Comparison of ENCODE assay signal across 9 mouse cellular contexts in the genomic region with DNA sequence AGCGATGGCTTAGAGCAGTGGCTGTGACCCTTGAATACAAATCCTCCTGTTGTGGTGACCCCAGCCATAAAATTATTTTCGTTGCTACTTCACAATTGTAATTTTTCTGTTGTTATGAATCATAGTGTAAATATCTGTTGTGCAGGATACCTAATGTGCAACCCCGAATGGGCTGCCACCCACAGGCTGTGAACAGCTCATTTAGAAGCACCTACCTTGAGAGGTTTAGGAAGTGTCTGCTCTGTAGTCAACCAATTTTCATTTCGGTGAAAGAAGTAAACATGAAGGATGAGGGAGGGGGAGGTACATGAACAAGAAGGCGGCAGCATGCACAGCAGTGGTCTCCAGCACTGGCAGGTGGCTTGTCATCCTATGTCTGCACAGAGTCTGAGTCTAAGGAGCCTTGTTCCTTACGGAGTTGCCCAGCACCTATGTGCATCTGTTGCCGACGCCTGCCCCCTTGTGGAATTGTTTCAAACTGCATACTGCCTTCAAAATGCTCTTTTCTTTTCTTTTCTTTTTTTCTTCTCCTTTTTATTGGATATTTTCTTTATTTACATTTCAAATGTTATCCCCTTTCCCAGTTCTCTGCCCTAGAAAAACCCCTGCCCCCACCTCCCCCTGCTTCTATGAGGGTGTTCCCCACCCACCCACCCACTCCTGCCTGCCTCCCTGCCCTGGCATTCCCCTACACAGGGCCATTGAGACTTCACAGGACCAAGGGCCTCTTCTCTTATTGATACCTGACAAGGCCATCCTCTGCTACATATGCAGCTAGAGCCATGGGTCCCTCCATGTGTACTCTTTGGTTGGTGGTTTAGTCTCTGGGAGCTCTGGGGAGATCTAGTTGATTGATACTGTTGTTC. TPM values are rescaled to one million over a fixed set of nuclear protein-coding genes. Genes with fewer than 3 reads are reported as not detected.
DNase-seq lines count a peak whose midpoint lies in the region; ATAC-seq lines count a peak whose summit lies in the region.
"Had no signal": no experiment of that assay in that cellular context is flagged by ENCODE, and none has a peak within 500 bp of the region (broad histone marks: within the 10 kb centered on the region; RNA-seq: fewer than 3 reads in every experiment).

No protein-coding gene starts in this region.

- H3K27ac ChIP-seq in intestine, embryonic 14.5 days (ENCODE audit: low read depth), result no peak overlapping the region
- no peak overlapping the region for H3K27ac ChIP-seq in intestine, embryonic 15.5 days
- no peak overlapping the region for H3K27ac ChIP-seq in midbrain, embryonic 14.5 days (replicated peaks; ENCODE audit: low read depth, low read length)
- no peak overlapping the region for H3K27ac ChIP-seq in stomach, embryonic 16.5 days (ENCODE audit: low read length)
- H3K27ac ChIP-seq: embryonic facial prominence, embryonic 13.5 days had no signal

- peak; percentile 74 for ATAC-seq in intestine, embryonic 14.5 days (replicated peaks; ENCODE audit: low FRiP score, low TSS enrichment, low read depth)
- no peak for ATAC-seq in intestine, embryonic 15.5 days
- ATAC-seq in hematopoietic stem cell, adult 5-6 weeks (replicated peaks in 1 of 2; ENCODE audit: insufficient read depth in 1 of 2, low FRiP score in 2 of 2, low TSS enrichment in 1 of 2, low read depth in 1 of 2, poor library complexity in 2 of 2, severe bottlenecking in 2 of 2), result peak; percentile 66 to 81; a peak in 3 of 4 replicates
- ATAC-seq in midbrain, embryonic 14.5 days (ENCODE audit: low FRiP score, low TSS enrichment), result peak; percentile 91
- ATAC-seq in stomach, embryonic 16.5 days (ENCODE audit: insufficient read depth, low FRiP score), result peak; percentile 73; the same call in 1 of the 2 replicates

- no peaks in the 10 kb centered on the region for H3K27me3 ChIP-seq in intestine, embryonic 14.5 days (replicated peaks; ENCODE audit: control insufficient read depth, insufficient read depth, low read length)
- H3K27me3 ChIP-seq in intestine, embryonic 15.5 days (replicated peaks), result no peaks in the 10 kb centered on the region
- H3K27me3 ChIP-seq in midbrain, embryonic 14.5 days (ENCODE audit: control insufficient read depth, insufficient read depth, low read length), result no peaks in the 10 kb centered on the region
- H3K27me3 ChIP-seq in stomach, embryonic 16.5 days (ENCODE audit: control insufficient read depth, insufficient read depth, low read length), result no peaks in the 10 kb centered on the region
- H3K27me3 ChIP-seq: embryonic facial prominence, embryonic 13.5 days had no signal

- H3K36me3 ChIP-seq in intestine, embryonic 14.5 days (ENCODE audit: control insufficient read depth, insufficient read depth, low read length), result no peaks in the 10 kb centered on the region
- H3K36me3 ChIP-seq in intestine, embryonic 15.5 days, result no peaks in the 10 kb centered on the region
- no peaks in the 10 kb centered on the region for H3K36me3 ChIP-seq in midbrain, embryonic 14.5 days (ENCODE audit: control insufficient read depth, insufficient read depth, low read length)
- H3K36me3 ChIP-seq in stomach, embryonic 16.5 days (ENCODE audit: control insufficient read depth, insufficient read depth, low read length), result no peaks in the 10 kb centered on the region
- H3K36me3 ChIP-seq: embryonic facial prominence, embryonic 13.5 days had no signal

- peak; percentile 84 for DNase-seq in intestine, embryonic 14.5 days (ENCODE audit: low spot score)
- peak; percentile 64 for DNase-seq in ZHBTc4 (ENCODE audit: low read depth, low spot score)
- peak; percentile 77 for DNase-seq in embryo, embryonic 10.5 days (ENCODE audit: low spot score)
- peak; percentile 67 to 81 for DNase-seq in left cerebral cortex, postnatal 14 days (ENCODE audit: low spot score in 2 of 2)
- DNase-seq in midbrain, embryonic 14.5 days, result peak; percentile 88

- H3K4me3 ChIP-seq in intestine, embryonic 14.5 days (ENCODE audit: low read depth, low read length), result no peak overlapping the region
- no peak overlapping the region for H3K4me3 ChIP-seq in intestine, embryonic 15.5 days (replicated peaks)
- H3K4me3 ChIP-seq in midbrain, embryonic 14.5 days (replicated peaks; ENCODE audit: low read depth, low read length), result no peak overlapping the region
- no peak overlapping the region for H3K4me3 ChIP-seq in stomach, embryonic 16.5 days (replicated peaks; ENCODE audit: low read length)
- H3K4me3 ChIP-seq: embryonic facial prominence, embryonic 13.5 days had no signal

- intact Hi-C loops in left cerebral cortex, postnatal 14 days (cut with DNase I), result loop anchor here (5.0 kb wide), 2 partner anchors 1122 to 1142 kb away; no protein-coding TSS in a partner anchor

- no peak overlapping the region for H3K9ac ChIP-seq in intestine, embryonic 14.5 days (ENCODE audit: low read length)
- H3K9ac ChIP-seq in intestine, embryonic 15.5 days, result no peak overlapping the region
- H3K9ac ChIP-seq in midbrain, embryonic 14.5 days (replicated peaks; ENCODE audit: low read length), result no peak overlapping the region
- no peak overlapping the region for H3K9ac ChIP-seq in stomach, embryonic 16.5 days (ENCODE audit: low read length)
- H3K9ac ChIP-seq: embryonic facial prominence, embryonic 13.5 days had no signal

- H3K9me3 ChIP-seq in intestine, embryonic 14.5 days (ENCODE audit: control insufficient read depth, low read length), result no peaks in the 10 kb centered on the region
- H3K9me3 ChIP-seq in intestine, embryonic 15.5 days, result no peaks in the 10 kb centered on the region
- no peaks in the 10 kb centered on the region for H3K9me3 ChIP-seq in midbrain, embryonic 14.5 days (ENCODE audit: control insufficient read depth, low read length)
- H3K9me3 ChIP-seq in stomach, embryonic 16.5 days (replicated peaks; ENCODE audit: control insufficient read depth, low read length), result no peaks in the 10 kb centered on the region
- H3K9me3 ChIP-seq: embryonic facial prominence, embryonic 13.5 days had no signal

- H3K4me2 ChIP-seq in intestine, embryonic 14.5 days (ENCODE audit: low read length), result no peak overlapping the region
- H3K4me2 ChIP-seq in intestine, embryonic 15.5 days (replicated peaks), result no peak overlapping the region
- no peak overlapping the region for H3K4me2 ChIP-seq in midbrain, embryonic 14.5 days (ENCODE audit: low read length)
- H3K4me2 ChIP-seq in stomach, embryonic 16.5 days (ENCODE audit: low read depth, low read length), result no peak overlapping the region
- H3K4me2 ChIP-seq: embryonic facial prominence, embryonic 13.5 days had no signal

- H3K4me1 ChIP-seq in intestine, embryonic 14.5 days (replicated peaks; ENCODE audit: control insufficient read depth, insufficient read depth, low read length), result no peaks in the 10 kb centered on the region
- no peaks in the 10 kb centered on the region for H3K4me1 ChIP-seq in intestine, embryonic 15.5 days (replicated peaks)
- no peaks in the 10 kb centered on the region for H3K4me1 ChIP-seq in midbrain, embryonic 14.5 days (ENCODE audit: control insufficient read depth, insufficient read depth, low read length)
- no peaks in the 10 kb centered on the region for H3K4me1 ChIP-seq in stomach, embryonic 16.5 days (ENCODE audit: control insufficient read depth, insufficient read depth, low read length)
- H3K4me1 ChIP-seq: embryonic facial prominence, embryonic 13.5 days had no signal

- WGBS in intestine, embryonic 14.5 days, result 36% methylated on average over 8 of the region's 8 CpGs
- whole genome bisulfite sequencing in intestine, embryonic 15.5 days, result 35% methylated on average over 8 of the region's 8 CpGs
- 46% methylated on average over 8 of the region's 8 CpGs for WGBS in midbrain, embryonic 14.5 days
- 34% methylated on average over 8 of the region's 8 CpGs for WGBS in stomach, embryonic 16.5 days

RNA-seq across cellular contexts. Expression of gene Qdpr, which starts 25.8 kb away (rescaled TPM):
- 157 and 162 TPM in 2 replicates for polyA plus RNA-seq in intestine, embryonic 14.5 days (2014; fragmentation: Nextera tagmentation; extraction: Ambion mirVana)
- polyA plus RNA-seq in intestine, embryonic 15.5 days (2015; fragmentation: Nextera tagmentation; extraction: Ambion mirVana), result 259 and 272 TPM in 2 replicates
- 39.4 and 69.8 TPM in 2 replicates for total RNA-seq in hematopoietic stem cell, adult 5-6 weeks (2017)
- 10 to 100 TPM; 86.2 to 87.9 TPM for total RNA-seq in left cerebral cortex, postnatal 14 days (2021)
- 86.8 and 102 TPM in 2 replicates for polyA plus RNA-seq in midbrain, embryonic 14.5 days (2014; fragmentation: Nextera tagmentation; extraction: Ambion mirVana)
- polyA plus RNA-seq in stomach, embryonic 16.5 days (2015; fragmentation: Nextera tagmentation; extraction: Ambion mirVana), result 124 and 145 TPM in 2 replicates

RNA-seq across cellular contexts. Expression of gene Clrn2, which starts 29.3 kb away (rescaled TPM):
- not detected in 2 replicates for polyA plus RNA-seq in intestine, embryonic 14.5 days (2014; fragmentation: Nextera tagmentation; extraction: Ambion mirVana)
- polyA plus RNA-seq in intestine, embryonic 15.5 days (2015; fragmentation: Nextera tagmentation; extraction: Ambion mirVana), result not detected in 2 replicates
- total RNA-seq in hematopoietic stem cell, adult 5-6 weeks (2017), result not detected in 2 replicates
- under 1 TPM; 0.74 to 0.90 TPM for total RNA-seq in left cerebral cortex, postnatal 14 days (2021)
- polyA plus RNA-seq in midbrain, embryonic 14.5 days (2014; fragmentation: Nextera tagmentation; extraction: Ambion mirVana), result not detected in 2 replicates
- not detected in 2 replicates for polyA plus RNA-seq in stomach, embryonic 16.5 days (2015; fragmentation: Nextera tagmentation; extraction: Ambion mirVana)
- polyA plus RNA-seq: embryonic facial prominence, embryonic 13.5 days had no signal
